Mouse (Mus musculus) embryo, embryonic 9.5 days (tissue): ENCODE data around the gene Zfp943.
"Not testable (repeated sequence)": the region's sequence is repeated elsewhere in the genome, so short reads cannot be mapped to it uniquely, and the experiment has no call there.

Experiments used
- DNase-seq: peaks from one replicate; pipeline ENCODE4 v3.0.0-alpha.2; 2017; ENCODE audit errors: extremely low spot score

Zfp943 gene

DNA sequence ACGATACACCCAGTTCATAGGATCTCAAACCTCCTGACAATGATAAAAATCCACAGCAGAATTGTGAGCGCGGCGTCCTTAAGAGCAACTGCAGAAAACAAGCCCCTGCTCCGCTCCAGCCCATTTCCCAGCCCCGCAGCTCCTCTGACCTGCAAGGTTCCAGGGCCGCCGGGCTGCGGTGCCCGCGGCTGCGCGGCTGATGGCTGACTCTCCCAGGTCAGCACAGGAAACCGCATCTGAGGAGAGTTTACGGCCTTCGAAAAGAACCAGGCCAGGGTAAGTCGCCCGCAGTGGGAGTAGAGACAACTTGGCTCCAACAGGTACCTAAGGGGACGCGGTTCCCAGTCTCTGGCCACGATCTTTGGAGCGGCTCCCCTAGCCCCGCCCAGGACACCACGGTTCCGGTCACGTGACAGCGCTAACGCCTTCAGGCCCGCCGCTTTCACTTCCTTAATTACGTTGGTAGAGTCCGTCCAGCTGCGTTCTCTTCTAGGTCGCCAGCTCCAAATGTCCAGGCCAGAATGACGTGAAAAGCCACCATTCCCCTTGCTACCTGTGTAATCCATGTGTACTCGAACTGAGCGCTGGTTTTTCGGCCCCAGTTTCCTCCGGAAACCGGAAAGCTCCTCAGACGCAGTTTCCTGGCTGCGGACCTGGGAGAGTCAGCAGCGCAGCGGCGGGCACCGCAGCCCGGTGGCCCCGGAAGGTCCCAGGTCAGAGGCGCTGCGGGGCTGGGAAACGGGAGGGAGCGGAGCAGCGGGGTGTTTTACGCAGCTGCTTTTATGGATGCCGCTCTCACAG is at the start of gene Zfp943, which contains the start of gene Zfp942:
TSS of gene Zfp943 (plus strand) at position 446 of the 801 bp plus-strand sequence.
TSS of gene Zfp942 (minus strand) at position 358 of the 801 bp plus-strand sequence.
- DNase-seq = peak; percentile 76

DNA sequence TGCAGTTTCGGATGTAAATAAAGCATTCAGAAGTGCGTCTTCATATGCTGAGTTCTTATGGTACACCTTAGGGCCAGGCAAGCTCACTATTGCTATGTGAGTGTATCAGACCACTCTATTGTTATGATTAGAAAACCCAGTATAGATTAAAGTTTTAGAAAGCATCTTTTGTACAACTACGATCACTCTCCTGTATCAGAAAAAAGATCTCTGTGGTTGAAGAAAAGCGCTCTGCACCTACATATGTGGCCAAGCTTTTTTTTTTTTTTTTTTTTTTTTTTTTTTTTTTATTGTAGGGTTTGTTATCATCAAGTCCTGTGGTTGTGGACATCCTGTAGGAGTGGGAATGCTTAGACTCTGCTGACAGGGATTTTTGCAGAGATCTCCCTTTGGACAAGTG is 950 bp downstream of the Zfp943 start:
- DNase-seq = no peak

DNA sequence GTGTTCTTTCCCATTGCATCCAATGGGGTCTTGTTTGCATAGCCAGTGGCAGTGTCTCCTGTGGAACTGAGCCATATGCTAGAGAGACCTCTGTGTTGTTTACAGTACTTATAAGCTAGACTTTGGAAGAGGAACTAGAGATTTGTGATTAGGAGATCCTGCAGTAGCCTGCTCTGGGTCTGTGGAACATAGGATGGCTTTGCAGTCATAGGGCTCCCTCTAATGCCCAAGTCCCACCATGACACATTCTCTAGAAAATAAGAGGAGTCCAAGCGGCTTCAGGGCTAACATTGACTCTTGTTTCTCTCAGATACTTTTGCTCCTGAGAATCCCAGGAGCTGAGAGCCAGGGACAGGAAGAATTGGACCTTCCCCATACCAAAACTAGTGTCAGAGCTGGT is 73.2 kb downstream of the Zfp943 start:
- not testable (repeated sequence) for DNase-seq

DNA sequence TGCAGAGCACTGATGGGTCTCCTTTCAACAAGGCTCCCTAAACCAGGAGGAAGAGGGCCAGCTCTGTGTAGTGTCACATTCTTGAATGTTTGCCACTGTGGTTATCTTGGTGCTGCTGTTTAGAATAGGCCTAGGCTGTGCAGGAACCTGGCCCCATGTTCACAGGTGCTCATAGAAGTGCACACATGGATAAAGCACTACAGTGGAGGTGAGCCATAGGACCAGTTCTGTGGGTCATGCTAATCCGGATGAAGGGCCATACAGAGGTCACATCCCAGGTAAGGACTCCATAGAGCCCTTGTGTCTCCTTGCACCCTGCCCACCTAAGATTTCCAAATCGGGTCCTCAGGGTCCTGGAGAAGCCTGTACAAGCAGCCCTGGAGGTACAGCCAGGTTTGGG is 87.1 kb downstream of the Zfp943 start:
- no peak for DNase-seq

DNA sequence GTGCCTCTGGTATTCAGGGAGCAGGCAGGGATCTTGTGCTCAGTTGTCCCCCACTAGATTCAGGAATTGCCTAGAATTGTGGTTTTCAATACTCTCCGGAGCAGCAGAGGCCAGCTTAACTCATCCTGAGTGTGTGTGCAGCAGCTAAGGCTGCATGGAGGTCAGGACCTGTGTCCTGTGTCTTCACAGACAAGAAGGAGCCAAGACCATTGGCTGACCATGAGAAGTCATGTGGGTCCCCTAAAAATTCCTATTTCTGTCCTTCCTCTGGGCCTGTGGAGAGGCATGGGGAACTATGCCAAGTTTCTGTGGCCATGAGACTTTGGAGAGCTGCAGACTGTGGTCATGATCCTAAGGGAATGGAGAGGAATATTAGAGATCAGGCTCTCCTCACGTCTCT is 90.9 kb downstream of the Zfp943 start:
- DNase-seq = no peak

DNA sequence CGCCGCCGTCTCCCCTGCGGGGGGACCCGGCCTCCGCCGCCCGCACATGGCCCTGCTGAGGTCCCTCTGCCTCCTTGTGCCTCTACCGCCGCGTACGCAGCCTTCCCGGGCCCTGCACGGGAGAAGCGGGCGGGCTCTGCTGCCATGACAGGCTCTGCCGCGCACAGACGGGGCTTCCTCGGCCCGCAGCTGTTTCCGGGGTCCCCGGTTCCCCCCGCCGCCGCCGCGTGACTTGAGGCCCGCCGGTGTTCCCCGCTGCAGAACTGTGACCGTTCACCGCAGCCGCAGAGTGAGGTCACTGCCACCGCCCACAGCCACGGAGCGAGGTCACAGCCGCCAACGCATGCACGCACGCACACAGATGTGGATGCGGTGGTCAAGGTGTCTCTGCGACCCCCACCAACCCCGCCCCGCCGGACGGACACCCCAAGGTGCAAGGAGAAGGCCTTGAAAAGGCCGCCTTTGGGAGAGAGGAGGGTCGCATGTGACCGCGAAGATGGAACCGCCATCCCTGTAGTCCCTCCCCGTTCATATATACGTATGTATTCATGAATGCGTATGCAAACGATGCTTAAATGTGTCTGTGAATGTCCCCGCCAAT is 118.8 kb downstream of the Zfp943 start:
- peak; percentile 51 for DNase-seq

DNA sequence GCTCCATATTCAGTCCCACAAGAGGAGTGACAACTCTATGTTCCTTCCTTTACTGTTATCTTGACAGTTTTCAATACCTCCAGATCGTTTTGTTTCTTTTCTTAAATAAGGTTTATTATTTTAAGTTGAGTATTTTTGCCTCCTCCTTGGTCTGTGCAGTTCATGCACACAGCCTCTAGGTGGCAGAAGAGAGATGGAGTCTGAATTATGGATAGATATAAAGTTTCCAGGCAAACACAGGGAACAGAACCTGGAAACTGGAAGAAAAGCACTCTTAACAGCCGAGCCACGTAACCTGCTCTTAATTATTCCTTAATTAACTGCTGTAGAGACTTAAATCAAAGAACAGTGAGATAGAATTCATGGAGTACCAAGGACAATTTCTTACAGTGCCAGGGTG is 120.9 kb downstream of the Zfp943 start:
- DNase-seq = peak; percentile 35

DNA sequence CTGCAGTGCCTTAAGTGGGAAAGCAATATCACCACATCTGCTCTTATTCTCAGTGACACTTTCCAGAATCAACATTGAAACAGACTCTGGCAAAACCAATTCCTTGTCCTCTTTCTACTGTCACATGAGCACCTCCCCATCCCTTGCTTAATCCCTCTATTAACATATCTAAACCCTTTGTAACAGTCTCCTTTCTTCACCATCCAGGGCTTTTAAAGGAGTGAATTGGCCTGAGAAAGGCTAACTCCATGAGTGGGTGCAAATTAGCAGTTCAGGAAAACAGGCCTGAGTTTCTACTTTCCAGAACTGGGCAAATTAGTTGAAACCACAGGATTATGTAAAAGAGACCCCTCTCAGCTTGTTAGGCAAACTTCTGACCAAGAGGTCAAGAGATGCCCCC is 156.4 kb downstream of the Zfp943 start:
- no peak for DNase-seq
